Mouse (Mus musculus) kidney, postnatal 25 days (tissue): ENCODE measurements around the gene Lima1.

ENCODE experiments used
- DNase-seq, 2 experiments: peaks; one replicate each; pipeline ENCODE4 v3.0.0; 2021; ENCODE audit warnings: mixed read lengths in 2 of 2

The Lima1 gene

DNA sequence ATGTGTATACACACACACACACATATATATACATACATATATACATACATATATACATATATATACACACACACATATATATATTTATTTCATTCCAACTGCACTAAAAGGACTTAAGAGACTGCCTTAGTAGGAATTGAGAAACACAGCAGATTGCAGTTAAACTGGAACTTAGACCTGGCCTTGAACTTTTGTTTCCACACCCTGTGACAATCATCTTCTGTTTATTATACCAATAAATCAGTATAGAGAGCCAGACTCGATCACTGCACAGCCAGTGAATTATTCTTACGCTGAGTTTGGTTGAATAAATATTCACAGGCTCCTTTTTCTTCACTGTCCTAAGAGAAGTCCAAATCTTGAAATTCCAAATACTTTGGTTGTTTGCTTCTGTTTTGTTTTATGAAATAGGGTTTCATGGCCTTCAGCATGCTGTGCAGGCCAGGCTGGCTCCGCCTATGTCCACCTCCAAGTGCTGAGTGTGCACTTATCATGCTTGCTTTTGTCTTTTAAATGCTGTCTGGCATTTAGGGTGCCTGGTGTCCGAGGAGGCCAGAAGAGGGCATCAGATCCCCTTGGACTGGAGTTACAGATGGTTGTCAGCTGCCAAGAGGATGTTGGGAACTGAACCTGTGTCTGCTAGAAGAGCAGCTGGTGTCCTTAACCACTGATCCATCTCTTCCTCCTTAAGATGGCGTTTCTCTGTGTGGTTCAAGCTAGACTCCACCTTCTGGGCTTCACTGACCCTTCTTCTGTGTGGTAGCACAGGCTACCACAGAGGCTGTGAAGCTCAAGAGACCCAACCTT lies 41.4 kb downstream of the Lima1 start:
- no peak for DNase-seq

DNA sequence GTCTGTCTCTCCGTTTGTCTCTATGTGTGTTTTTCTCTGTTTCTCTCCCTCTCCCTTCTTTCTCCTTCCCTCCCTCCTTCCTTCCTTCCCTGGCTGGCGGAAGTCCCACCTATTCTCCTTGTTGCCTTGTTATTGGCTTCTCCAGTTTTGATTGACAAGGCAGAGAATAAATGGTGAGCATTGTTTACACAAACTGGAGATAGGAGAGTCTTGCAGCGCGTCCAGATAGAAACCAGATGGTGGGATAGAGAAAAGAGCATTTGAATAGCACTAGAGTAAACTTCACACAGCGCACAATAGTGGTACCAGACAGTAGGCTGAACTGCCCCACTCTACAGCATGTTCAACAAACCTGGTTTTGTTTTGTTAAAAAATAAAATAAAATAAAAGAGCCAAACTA lies 43.7 kb downstream of the Lima1 start:
- no peak for DNase-seq

DNA sequence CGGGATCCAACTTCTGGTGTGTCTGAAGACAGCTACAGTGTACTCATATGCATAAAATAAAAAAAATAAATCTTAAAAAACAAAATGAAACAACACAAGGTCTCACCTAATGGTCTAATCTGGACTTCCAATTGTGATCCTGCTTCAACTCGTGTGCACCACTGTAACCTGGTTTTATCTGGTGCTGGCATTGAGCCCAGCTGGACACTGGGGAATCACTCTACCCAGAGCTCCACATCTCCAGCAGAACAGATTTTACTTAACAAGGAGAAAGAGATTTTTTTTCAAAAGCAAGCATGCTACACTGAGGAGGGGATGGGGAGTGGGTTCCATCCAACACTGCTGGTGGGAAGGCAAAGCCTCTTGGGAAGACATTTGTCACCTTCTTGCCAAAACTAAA lies 47.2 kb downstream of the Lima1 start:
- peak in 1 of 2 experiments; percentile 50 for DNase-seq

DNA sequence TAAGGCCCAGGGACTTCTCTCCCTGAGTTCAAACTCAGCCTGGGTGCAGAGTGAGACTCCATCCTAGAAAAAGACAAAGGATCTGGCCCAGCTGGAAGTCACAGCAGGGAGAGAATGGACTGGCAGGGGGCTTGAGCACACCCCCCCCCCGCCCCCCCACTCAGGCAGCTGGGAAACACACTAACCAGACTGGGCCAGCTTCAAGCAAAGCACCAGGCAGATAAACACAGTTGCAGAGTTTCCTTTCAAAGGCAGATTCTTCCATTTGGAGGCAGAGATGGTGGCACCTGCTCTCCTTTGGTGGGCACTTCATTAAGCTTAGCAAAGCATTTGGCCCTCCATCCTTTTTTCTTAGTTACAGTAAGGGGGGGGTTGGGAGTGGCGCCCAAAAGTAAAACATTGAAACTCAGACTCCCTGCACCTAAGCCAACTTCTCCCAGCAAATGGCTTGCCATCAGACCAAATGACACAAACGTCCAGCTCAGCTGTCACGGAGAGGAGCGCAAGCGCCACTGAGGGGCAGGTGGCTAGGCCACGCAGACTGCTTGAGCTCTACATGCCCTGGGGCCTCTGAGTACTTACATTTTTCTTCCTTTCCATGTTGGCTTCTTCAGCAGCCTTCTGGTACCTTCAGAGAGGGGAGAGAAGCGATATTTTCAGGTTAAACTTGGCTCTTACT lies 48.9 kb downstream of the Lima1 start:
- no peak for DNase-seq

DNA sequence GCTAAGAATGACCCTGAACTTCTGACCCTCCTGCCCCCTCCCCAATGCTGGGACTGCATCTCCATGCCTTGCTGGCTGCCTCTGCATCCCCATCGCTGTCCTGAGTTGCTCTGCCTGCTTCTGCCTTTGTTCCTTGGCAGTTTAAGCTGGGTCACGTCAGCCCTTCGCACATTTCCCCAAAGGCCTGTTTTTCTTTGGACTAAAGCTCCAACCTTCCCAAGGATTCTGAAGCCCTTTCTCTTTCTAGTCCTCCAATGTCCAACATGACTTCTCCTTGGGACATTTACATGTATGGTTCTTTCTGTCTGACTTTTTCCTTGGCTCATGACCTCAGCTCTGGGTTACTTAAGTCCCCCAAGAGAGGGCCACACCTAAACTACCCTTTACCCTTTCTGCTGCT lies 50.0 kb downstream of the Lima1 start:
- DNase-seq: no peak

DNA sequence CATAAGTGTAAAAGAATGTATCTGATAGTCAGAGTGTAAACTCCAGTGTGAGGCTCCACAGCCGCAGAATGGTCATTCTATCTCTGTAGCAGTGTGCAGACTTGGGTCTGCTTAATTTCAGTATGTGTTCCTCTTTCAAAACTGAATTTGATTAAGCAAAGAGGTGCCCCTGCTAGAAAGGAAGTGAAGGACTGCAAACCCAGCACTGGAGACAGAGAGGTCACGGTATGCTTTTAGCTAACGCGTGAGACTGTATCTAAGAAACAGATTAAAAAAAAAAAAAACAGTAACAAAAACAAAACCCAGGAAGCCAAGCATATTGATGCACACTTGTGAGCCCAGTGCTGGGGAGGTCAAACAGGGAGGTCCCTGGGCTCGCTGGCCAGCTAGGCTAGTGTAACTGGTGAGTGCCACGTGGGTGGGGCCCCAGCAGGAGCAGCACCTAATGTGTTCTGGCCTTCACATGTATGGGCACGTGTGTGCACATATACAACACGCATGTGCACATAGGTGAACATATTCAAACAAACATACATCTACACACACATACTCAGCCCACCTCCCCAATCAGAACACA lies 51.8 kb downstream of the Lima1 start:
- no peak for DNase-seq

DNA sequence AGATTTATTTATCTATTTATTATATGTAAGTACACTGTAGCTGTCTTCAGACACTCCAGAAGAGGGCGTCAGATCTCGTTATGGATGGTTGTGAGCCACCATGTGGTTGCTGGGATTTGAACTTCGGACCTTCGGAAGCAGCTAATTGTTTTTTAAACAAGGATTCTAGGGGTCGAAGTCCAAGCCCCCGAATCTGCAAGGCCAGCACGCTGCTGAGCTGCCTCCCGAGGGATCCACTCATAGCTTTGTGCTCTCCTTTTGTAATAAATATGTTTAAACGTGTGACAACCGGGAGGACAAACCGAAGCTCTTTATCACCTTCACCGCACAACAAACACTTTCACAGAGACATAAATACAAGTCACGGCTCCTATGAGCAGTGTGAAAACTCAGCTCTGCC lies 52.8 kb downstream of the Lima1 start:
- peak; percentile 44 to 56 for DNase-seq

DNA sequence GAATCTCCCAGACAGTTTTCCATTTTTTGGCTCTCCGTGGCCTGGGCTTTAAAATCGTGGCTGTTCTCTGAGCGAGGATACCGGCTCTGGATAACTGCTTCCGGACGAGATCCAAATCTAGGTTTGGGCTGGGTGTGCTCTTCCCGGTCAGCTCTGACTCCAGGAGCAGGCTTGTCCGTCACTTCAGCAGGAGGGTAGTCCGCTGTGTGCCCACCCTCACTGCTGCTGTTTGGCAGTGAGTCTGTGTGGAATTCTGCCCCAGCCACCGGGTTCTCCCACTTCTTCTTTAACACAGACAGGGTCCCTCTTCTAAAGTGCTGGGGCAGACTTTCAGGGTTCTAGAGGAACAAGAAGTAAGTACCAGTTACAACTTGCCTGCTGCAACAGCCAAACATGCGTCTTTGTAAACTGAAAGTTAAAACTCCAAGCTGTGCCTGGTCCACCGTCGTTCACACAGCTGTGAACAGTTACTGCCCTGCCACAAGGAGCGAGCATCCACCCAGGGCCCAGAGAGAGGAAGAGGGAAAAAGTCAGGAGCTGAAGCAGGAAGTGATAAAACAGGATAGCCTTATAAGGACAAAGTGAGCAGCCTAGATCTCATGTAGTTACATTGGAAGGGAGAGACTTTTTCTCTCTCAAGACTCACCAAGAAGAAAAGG lies 55.5 kb downstream of the Lima1 start:
- DNase-seq: peak in 1 of 2 experiments; percentile 59

DNA sequence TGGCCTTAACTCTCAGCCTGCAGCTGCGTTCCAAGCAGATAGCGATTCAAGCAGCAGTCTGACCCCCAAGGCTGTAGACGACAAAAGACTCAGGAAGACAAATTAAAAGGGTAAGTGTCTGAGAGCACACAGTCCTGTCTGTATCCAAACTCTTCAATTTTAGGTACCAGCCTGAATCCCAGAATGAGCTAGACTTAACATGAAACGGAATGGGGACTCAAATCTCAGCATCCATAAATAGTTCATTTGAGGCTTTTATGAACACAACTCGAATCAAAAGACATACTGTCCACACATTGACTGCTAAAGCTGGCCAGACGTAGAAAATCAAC lies 56.2 kb downstream of the Lima1 start:
- no peak for DNase-seq

DNA sequence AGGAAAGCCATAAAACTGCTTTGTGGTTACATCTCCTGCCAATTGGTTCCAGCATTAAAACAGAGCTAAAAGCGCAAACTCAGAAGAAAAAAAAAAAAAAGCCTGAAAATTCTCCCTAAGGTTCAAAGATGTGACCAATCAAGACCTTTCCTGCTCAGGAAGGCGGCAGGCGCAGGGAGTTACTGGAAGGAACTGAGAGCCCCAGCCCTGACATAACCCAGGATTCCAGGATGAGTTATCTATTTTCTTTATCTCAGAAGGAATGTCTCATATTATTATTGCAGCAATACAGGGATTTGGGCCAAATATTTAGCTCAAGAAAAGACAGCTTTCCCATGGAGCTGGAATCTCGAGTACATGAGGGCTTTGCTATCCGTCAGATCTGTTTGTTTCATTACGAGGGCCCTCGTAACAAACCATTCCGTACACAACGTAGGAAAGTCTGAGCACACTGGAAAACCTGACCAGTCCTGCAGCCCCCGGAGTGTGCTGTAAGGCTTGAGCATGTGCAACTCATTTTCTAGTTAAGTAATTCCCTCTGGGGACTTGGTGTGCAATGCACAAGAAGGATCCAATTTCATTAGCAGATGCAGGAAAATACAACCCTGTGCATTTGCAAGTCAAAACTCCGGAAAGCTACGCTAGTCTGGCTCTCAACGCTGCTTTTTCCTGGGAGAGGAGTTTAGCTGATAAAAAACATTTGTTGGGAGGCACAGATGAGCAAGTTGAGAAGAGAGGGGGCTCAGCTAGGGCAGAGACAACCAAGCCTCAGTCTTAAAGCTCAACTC lies 56.7 kb downstream of the Lima1 start:
- DNase-seq: peak; percentile 56 to 78

DNA sequence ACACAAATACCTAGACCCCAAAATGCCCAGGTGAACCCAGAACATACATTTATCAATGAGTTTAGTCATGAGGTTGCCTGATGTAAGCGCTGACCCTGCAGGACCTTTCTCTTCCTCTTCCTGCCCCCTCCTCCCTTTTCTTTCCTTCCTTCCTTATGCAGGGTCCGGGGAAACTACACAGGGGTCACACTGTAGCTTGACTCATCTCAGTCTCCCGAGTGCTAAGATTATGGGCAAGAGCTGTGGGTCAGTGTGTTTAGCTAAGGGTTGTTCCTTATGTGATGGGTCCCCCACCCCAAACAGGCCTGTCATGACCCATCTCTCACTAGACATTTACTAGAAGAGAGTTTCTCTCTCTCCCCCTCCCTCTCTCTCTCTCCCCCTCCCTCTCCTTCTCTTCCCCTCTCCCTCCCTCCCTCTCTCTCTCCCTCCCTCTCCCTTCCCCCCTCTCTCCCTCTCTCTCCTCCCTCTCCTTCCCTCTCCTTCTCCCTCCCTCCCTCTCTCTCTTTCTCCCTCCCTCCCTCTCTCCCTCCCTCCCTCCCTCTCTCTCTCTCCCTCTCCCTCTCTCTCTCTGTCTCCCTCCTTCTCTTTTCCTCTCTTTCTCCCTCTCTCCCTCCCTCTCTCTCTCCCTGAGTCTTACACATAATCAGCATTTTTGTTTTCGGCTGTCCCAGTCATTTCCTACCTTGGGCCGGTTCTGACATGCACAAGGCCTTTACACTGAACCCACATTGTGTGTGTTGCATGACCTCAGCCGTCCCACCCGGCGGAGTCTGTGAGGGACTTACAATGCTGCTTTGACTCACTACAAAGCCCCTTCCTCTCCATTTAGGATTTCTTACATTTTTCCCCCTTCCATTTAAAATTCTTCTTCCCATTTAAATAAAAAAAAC lies 57.7 kb downstream of the Lima1 start:
- DNase-seq: no peak

DNA sequence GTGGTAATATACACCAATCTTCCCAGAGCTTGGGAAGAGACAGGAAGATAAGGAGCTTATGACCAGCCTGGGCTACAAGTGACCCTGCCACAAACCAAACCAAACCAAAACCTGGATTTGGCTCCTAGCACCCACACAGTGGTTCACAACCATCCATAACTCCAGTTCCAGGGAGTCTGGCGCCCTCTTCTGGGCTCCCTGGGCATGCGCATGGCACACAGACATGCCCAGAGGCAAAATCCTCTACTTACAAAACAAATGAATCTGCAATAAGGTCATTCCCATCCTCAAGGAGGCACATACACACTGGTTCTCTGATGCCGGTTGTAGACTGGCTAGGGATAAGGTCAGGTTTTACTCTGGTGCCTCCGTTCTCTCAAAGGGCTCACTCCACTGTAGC lies 59.3 kb downstream of the Lima1 start:
- DNase-seq: no peak

DNA sequence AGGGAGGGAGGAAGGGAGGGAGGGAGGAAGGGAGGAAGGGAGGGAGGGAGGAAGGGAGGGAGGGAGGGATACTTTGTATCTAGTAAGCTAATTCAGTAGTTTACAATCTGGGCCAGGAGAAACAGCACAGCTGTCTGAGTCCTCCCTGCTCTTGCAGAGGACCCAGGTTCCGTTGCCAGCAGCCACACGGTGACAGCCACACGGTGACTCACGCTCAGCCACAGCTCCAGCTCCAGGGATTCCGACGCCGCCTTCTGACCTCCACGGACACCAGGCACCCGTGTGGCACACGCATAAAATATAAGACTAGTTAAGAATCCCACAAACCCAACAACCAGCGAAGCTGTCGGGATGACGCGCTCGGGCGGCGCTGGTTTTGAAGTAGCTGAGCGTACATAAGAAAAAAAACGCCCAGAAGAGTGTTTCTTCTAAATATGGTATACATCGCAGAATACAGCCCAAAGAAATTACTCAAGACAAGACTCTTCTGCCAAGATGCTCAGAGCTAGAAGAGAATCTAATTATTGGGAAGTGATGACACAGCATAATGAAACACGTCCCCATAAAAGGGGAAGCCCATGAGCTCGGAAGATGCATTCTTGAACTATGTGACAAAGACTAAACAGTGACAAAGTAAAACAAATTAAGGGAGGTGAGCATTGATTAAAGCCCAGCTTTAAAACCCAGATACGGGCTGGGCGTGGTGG lies 60.5 kb downstream of the Lima1 start:
- no peak for DNase-seq

DNA sequence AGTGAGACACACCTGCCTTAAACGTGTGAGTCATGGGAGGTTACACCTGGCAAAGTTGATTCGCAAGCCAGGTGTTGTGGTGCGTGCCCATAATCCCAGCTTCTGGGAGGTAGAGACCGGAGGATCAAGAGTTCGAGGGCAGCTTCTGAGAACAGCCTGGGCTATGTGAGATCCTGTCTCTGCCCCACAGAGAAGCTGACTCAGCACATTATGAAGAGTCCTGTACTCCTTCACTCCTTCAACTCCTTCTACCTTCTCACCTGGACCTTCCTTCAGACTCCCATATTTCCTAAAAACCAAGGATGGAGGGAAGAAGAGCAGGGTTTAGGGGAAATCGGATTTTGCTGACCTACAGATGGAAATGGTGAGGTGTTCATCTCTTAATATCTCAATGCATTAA lies 61.6 kb downstream of the Lima1 start:
- no peak for DNase-seq

DNA sequence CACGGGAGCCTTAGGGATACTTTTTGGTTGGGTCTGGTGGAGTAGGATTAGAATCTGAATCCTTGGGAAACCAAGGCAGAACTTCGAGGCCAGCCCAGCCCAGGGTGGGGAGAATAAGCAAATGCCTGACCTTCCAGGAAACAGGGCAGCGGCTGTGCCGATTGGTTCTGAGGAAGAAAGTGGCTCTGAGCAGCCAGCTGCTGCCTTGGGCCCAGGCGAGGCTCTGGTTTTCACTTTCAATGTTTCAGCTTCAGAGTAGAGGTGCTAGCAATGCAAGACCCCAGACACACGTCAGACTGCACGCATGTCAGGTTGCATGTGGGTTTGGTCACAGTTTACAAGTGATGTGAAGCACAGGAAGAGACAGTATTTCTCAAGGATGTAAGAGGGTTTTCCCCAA lies 63.2 kb downstream of the Lima1 start:
- no peak for DNase-seq

DNA sequence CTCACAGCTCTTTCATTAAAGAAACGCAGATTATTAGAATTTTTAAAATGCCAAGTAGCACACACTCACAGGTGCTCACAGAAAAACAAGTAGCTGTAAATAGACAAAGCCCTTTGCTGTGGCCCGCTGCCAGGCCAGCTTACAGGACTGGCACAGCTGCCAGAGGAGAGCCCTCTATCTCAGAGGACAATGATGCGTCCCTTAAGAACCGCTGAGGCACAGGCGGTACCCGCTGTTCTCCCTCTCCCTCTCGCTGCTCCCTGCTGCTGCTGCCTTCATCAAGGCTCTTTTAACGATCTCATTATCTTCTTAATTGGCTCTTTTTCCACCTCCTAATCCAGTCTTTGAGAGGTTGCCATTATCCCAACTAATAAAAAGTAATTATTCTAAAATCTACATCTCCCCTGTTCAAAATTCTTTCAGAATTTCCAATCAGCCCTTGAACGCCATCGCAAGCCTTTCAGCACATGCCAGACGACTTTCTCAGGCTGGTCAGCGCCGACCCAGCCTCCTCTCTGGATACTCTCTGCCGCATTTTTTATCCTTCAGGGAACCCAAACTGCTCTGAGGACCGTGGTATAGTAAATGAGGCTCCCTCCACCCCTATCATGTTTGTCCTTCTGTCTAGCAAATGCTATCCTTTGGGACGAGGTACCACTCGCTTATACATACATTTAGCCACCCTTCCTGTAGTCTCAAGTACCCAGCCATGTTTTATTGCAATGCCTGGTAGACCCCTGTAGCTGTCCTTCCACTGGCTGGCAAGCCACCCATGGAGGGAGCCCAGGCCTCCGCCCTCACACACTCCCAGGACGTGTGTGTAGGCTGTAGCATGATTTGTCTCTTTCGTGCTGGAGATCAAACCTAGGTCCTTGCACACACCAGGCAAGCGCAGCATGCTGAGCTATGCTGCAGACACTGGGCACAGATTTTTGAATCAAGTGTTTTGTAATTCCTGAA lies 67.2 kb downstream of the Lima1 start:
- no peak for DNase-seq

DNA sequence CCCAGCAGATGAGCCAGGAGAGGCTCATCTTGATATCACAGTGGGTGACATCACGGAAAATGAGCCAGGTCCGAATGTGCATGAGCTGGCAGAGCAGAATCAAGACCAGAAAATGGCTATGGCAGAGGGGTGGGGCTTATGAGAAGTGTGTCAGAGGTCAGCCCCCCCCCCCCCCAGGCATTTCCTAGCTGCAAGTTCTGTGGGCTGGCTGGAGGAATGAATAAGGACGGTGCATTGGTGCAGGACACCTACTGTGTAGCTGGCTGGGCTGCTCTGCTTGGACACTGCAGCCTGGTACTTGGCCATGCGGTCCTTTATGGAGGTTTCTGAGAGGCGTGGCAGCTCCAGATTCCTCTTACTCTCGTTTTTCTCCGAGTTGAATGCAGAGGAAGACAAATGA lies 69.1 kb downstream of the Lima1 start:
- DNase-seq: no peak

DNA sequence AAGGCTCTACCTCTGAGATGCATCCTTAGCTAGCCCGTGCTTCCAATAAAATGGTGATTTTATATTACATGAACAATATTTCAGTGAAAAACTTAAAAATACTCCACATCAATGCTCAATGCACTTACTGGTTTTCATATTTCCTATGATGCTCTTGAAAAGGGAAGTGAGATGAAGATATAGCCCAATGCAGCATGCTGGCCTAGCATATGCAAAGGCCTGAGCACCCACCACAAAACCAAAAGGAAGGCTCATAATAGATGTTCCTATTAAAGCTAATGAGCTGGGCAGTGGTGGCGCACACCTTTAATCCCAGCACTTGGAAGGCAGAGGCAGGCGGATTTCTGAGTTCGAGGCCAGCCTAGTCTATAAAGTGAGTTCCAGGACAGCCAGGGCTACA lies 69.6 kb downstream of the Lima1 start:
- no peak for DNase-seq

DNA sequence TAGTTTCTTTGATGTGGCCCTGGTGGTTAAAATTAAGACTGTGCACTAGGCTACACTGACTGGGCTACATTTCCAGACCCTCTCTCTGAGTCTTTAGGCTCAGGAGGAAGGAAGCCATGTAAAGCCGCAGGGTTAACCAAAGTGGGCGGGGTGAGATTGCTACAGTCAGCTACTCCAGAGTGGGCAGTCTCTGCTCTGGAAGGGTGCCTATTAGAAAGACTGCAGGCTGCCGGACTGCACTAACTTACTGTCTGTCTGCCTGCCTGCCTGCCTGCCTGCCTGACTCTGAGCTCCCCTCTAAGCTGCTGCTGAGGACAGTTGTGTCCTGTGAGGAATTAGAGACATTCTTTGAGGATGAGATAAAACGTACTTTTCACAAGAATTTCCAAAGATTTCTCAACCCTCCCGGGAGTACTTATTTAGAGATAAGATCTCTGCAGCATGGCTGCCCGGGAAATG lies 72.0 kb downstream of the Lima1 start:
- DNase-seq: peak; percentile 43 to 59
